Mouse (Mus musculus): ENCODE results near the gene Pitpnc1. TPM values are rescaled to one million over a fixed set of nuclear protein-coding genes. Genes with fewer than 3 reads are reported as not detected.

Pitpnc1 gene
- total and polyA plus RNA-seq, 3 experiments: 2.4 to 5.4 (median 3.6) TPM

DNA sequence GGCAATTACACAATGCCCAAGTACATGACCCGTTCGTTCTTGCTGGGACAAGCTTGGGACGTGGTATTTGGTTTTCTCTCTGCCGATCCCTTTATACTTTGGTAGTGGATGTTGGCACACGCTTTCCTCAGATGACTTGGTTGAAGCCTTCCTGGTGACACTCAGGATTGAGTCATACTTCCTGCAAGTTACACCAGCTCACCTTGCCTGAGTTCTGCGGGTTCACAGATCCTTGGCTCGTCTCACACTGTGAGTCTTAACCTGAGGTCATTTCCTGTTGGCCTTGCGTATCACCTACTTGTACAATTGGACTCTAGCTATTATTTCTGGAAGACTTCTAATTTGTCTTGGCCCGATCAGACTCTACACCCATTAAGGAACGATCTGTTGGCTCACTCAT, 42.5 kb downstream of the Pitpnc1 start:
- Histone ChIP-seq H3K27ac (ENCODE audit: insufficient read depth, low read depth) (no peak overlapping the region), H3K4me2 (ENCODE audit: insufficient read depth, low read depth, poor library complexity, severe bottlenecking) (no peak overlapping the region), H3K4me1 (ENCODE audit: control insufficient read depth in 1 of 2, insufficient read depth in 2 of 2) (peaks cover 0 to 4% of the 10 kb centered on the region in 2 experiments; a peak in 2 of 4 replicates), H3K4me3 (replicated peaks in 1 of 3; ENCODE audit: low read depth in 2 of 3, low read length in 2 of 3, poor library complexity in 1 of 3) (no peak overlapping the region), H3K27me3 (replicated peaks) (no peaks in the 10 kb centered on the region), H3K9ac (ENCODE audit: insufficient read depth, low read depth) (no peak overlapping the region), H3K9me3 (replicated peaks; ENCODE audit: low read length) (no peaks in the 10 kb centered on the region), H3K36me3 (replicated peaks in 1 of 2; ENCODE audit: control insufficient read depth in 1 of 2, insufficient read depth in 1 of 2, low read length in 1 of 2) (no peaks in the 10 kb centered on the region), H3K79me2 (replicated peaks; ENCODE audit: control insufficient read depth, extremely low read depth, insufficient read depth, poor library complexity, severe bottlenecking) (no peaks in the 10 kb centered on the region)
- DNase-seq (ENCODE audit: extremely low read depth): peak; percentile 19
- TF ChIP-seq MEF2A (IDR thresholded peaks at IDR 0.05; ENCODE audit: borderline replicate concordance, low read depth, low read length): no peak
- TF ChIP-seq SIN3A (IDR thresholded peaks at IDR 0.05; ENCODE audit: low read length): no peak
- no peak for TF ChIP-seq HCFC1 (IDR thresholded peaks at IDR 0.05; ENCODE audit: low read depth, low read length)
- dilution Hi-C loops (cut with MboI; ENCODE audit: extremely low pct_ligation_motif_present, extremely low pct_unique_long_range_greater_than_20kb, low sequenced_read_pairs) (no loop called here), in situ Hi-C loops (cut with MboI; ENCODE audit: low pct_ligation_motif_present, low pct_unique_long_range_greater_than_20kb, low sequenced_read_pairs) (loop anchor here (5.0 kb wide), 1 partner anchor 91 kb away; no protein-coding TSS in a partner anchor)

DNA sequence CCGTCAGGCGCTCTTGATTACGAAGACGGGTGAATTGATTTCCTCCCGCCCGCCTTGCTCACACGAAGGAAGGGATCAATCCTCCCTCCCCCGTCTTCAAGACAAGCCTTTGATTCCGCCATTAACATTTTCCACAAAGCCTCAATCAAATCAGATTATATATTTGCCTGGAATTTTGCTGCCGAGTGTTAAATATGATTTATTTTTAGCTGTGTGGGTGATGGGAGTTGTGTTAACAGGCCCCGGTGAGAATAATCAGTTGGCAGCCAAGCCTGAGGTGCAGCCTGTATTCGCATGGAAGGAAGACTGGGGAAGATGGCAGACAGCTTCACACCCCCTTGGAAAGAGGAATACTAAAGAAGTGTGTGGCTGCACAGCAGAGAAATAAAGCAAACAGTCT, 46.3 kb downstream of the Pitpnc1 start:
- H3K9ac ChIP-seq (ENCODE audit: insufficient read depth, low read depth): no peak overlapping the region
- in situ Hi-C loops (cut with MboI; ENCODE audit: low pct_ligation_motif_present, low pct_unique_long_range_greater_than_20kb, low sequenced_read_pairs): no loop called here

DNA sequence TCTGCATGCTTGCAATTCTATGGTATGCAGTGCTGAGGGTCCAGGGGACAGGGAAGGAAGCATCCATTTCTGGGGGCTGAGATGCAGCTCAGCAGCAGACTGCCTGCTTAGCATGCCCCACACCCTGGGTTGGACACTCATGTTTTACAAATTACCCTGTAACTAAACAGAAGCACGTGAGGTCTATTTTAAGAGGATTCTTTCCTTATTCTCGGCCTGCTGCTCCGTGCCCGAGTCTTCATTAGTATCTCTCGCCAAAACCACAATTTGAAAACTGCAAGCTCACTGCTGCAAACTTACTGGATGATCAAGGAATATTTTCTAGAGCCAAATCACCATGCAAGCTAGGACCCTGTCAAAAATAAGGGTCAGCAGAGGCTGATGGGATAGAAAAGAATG, 48.1 kb downstream of the Pitpnc1 start:
- Histone ChIP-seq H3K4me3 (replicated peaks in 1 of 3; ENCODE audit: low read depth in 2 of 3, low read length in 2 of 3, poor library complexity in 1 of 3) (no peak overlapping the region), H3K27ac (ENCODE audit: insufficient read depth, low read depth) (no peak overlapping the region), H3K27me3 (replicated peaks) (no peaks in the 10 kb centered on the region), H3K9me3 (replicated peaks; ENCODE audit: low read length) (peaks cover 3% of the 10 kb centered on the region), H3K9ac (ENCODE audit: insufficient read depth, low read depth) (no peak overlapping the region), H3K4me1 (ENCODE audit: control insufficient read depth in 1 of 2, insufficient read depth in 2 of 2) (peaks cover 0 to 3% of the 10 kb centered on the region in 2 experiments; a peak in 1 of 4 replicates), H3K79me2 (replicated peaks; ENCODE audit: control insufficient read depth, extremely low read depth, insufficient read depth, poor library complexity, severe bottlenecking) (no peaks in the 10 kb centered on the region), H3K36me3 (replicated peaks in 1 of 2; ENCODE audit: control insufficient read depth in 1 of 2, insufficient read depth in 1 of 2, low read length in 1 of 2) (no peaks in the 10 kb centered on the region), H3K4me2 (ENCODE audit: insufficient read depth, low read depth, poor library complexity, severe bottlenecking) (no peak overlapping the region)
- in situ Hi-C loops (cut with MboI; ENCODE audit: low pct_ligation_motif_present, low pct_unique_long_range_greater_than_20kb, low sequenced_read_pairs) (no loop called here), dilution Hi-C loops (cut with MboI; ENCODE audit: extremely low pct_ligation_motif_present, extremely low pct_unique_long_range_greater_than_20kb, low sequenced_read_pairs) (no loop called here)
- TF ChIP-seq ZC3H11A (IDR thresholded peaks at IDR 0.05; ENCODE audit: low read depth, low read length): no peak
- TF ChIP-seq ZMIZ1 (IDR thresholded peaks at IDR 0.05; ENCODE audit: low read depth, low read length): no peak
- no peak for TF ChIP-seq RAD21 (IDR thresholded peaks at IDR 0.05; ENCODE audit: low read depth, low read length)
- TF ChIP-seq NRF1 (IDR thresholded peaks at IDR 0.05; ENCODE audit: low read depth, low read length): no peak
- TF ChIP-seq KAT2A (IDR thresholded peaks at IDR 0.05; ENCODE audit: insufficient replicate concordance, low read length): no peak
- TF ChIP-seq EP300 (IDR thresholded peaks at IDR 0.05; ENCODE audit: low read length): no peak
- TF ChIP-seq SIN3A (IDR thresholded peaks at IDR 0.05; ENCODE audit: low read length): no peak
- TF ChIP-seq CHD2 (IDR thresholded peaks at IDR 0.05; ENCODE audit: low read length): no peak
- DNase-seq (ENCODE audit: extremely low read depth): no peak

More for the DNA sequence above, 46.3 kb downstream of the Pitpnc1 start:
- no peak overlapping the region for H3K4me3 ChIP-seq (replicated peaks in 1 of 3; ENCODE audit: low read depth in 2 of 3, low read length in 2 of 3, poor library complexity in 1 of 3)
- H3K79me2 ChIP-seq (replicated peaks; ENCODE audit: control insufficient read depth, extremely low read depth, insufficient read depth, poor library complexity, severe bottlenecking): no peaks in the 10 kb centered on the region
- H3K9me3 ChIP-seq (replicated peaks; ENCODE audit: low read length): peaks cover 3% of the 10 kb centered on the region
- no peak overlapping the region for H3K27ac ChIP-seq (ENCODE audit: insufficient read depth, low read depth)
- peaks cover 0 to 4% of the 10 kb centered on the region in 2 experiments; a peak in 2 of 4 replicates for H3K4me1 ChIP-seq (ENCODE audit: control insufficient read depth in 1 of 2, insufficient read depth in 2 of 2)
- H3K36me3 ChIP-seq (replicated peaks in 1 of 2; ENCODE audit: control insufficient read depth in 1 of 2, insufficient read depth in 1 of 2, low read length in 1 of 2): no peaks in the 10 kb centered on the region
- H3K27me3 ChIP-seq (replicated peaks): no peaks in the 10 kb centered on the region
- DNase-seq (ENCODE audit: extremely low read depth): no peak
- H3K4me2 ChIP-seq (ENCODE audit: insufficient read depth, low read depth, poor library complexity, severe bottlenecking): no peak overlapping the region
- dilution Hi-C loops (cut with MboI; ENCODE audit: extremely low pct_ligation_motif_present, extremely low pct_unique_long_range_greater_than_20kb, low sequenced_read_pairs): no loop called here
- TF ChIP-seq MEF2A (IDR thresholded peaks at IDR 0.05; ENCODE audit: borderline replicate concordance, low read depth, low read length) (no peak), SIN3A (IDR thresholded peaks at IDR 0.05; ENCODE audit: low read length) (no peak), RCOR1 (conservative IDR thresholded peaks at IDR 0.05; ENCODE audit: low read depth, low read length) (no peak), TBP (conservative IDR thresholded peaks at IDR 0.05; ENCODE audit: low read depth, low read length) (no peak), POLR2A (IDR thresholded peaks at IDR 0.05; ENCODE audit: low read depth, low read length) (no peak), CTCF (conservative IDR thresholded peaks at IDR 0.05 in 1 of 2, IDR thresholded peaks at IDR 0.05 in 1 of 2; ENCODE audit: low read depth in 2 of 2, low read length in 2 of 2) (no peak), ELF1 (IDR thresholded peaks at IDR 0.05; ENCODE audit: low read depth, low read length) (no peak), ETS1 (conservative IDR thresholded peaks at IDR 0.05; ENCODE audit: low read depth, low read length) (no peak), MYC (IDR thresholded peaks at IDR 0.05; ENCODE audit: low read depth, low read length) (no peak)
